Mouse (Mus musculus) CH12.LX (cell line): ENCODE results near the gene B230219D22Rik. TPM values are rescaled to one million over a fixed set of nuclear protein-coding genes. Genes with fewer than 3 reads are reported as not detected.

Experiments
- DNase-seq: peaks from one replicate; pipeline ENCODE4 v3.0.0-alpha.2; 2013; ENCODE audit errors: extremely low read depth
- H3K27ac ChIP-seq: 2 replicates; pipeline ENCODE4 v1.5.1; 2012; ENCODE audit warnings: low read depth, mild to moderate bottlenecking, control low read depth, moderate library complexity; ENCODE audit not compliant: insufficient read depth
- H3K27me3 ChIP-seq: replicated peaks from 2 replicates; pipeline ENCODE3; 2012; ENCODE audit warnings: inconsistent platforms
- H3K36me3 ChIP-seq, 2 experiments: replicated peaks in 1 of 2; 2 replicates each; pipeline versions ENCODE3 to v1.6.1; 2012; ENCODE audit warnings: inconsistent platforms in 1 of 2, low read length in 1 of 2, mild to moderate bottlenecking in 1 of 2, mixed read lengths in 1 of 2, moderate library complexity in 1 of 2; ENCODE audit not compliant: control insufficient read depth in 1 of 2, insufficient read depth in 1 of 2
- H3K4me1 ChIP-seq, 2 experiments: 2 replicates each; pipeline ENCODE4 v1.6.1; 2012; ENCODE audit warnings: inconsistent platforms in 1 of 2, moderate library complexity in 1 of 2; ENCODE audit not compliant: insufficient read depth in 2 of 2, control insufficient read depth in 1 of 2
- H3K4me2 ChIP-seq: 2 replicates; pipeline ENCODE4 v1.6.1; 2012; ENCODE audit warnings: low read depth, mild to moderate bottlenecking, control low read depth; ENCODE audit not compliant: poor library complexity, insufficient read depth, severe bottlenecking
- H3K4me3 ChIP-seq, 3 experiments: fragments of 150-350 bp in 1 of 3; sonication (generic) in 1 of 3; replicated peaks in 1 of 3; 2 replicates each; pipeline versions ENCODE3 to v1.5.1; 2011 to 2012; ENCODE audit warnings: low read depth in 2 of 3, low read length in 2 of 3, mild to moderate bottlenecking in 2 of 3, moderate library complexity in 2 of 3, control low read depth in 1 of 3, improper control_type of control experiment in 1 of 3, inconsistent platforms in 1 of 3, mixed read lengths in 1 of 3; ENCODE audit not compliant: poor library complexity in 1 of 3
- H3K79me2 ChIP-seq: replicated peaks from 2 replicates; pipeline ENCODE4 v1.6.1; 2012; ENCODE audit warnings: mild to moderate bottlenecking, moderate library complexity; ENCODE audit not compliant: control insufficient read depth, poor library complexity, insufficient read depth, severe bottlenecking; ENCODE audit errors: extremely low read depth
- H3K9ac ChIP-seq: 2 replicates; pipeline ENCODE4 v1.6.1; 2012; ENCODE audit warnings: low read depth, mild to moderate bottlenecking, control low read depth, moderate library complexity; ENCODE audit not compliant: insufficient read depth
- H3K9me3 ChIP-seq: replicated peaks from 2 replicates; pipeline ENCODE3; 2012; ENCODE audit warnings: low read length, inconsistent platforms, mixed read lengths
- CHD2 ChIP-seq: IDR thresholded peaks from 2 replicates; pipeline ENCODE4 v1.6.1; 2011; ENCODE audit warnings: low read length, improper control_type of control experiment
- CTCF ChIP-seq, 2 experiments: IDR thresholded peaks in 1 of 2; conservative IDR thresholded peaks in 1 of 2; 2 replicates each; pipeline ENCODE4 v1.5.1; 2011 to 2012; ENCODE audit warnings: low read depth in 2 of 2, low read length in 2 of 2, improper control_type of control experiment in 1 of 2, inconsistent platforms in 1 of 2, mild to moderate bottlenecking in 1 of 2, moderate library complexity in 1 of 2
- ELF1 ChIP-seq: IDR thresholded peaks from 2 replicates; pipeline ENCODE4 v1.6.1; 2014; ENCODE audit warnings: low read depth, mild to moderate bottlenecking, inconsistent platforms, low read length, improper control_type of control experiment
- ETS1 ChIP-seq: conservative IDR thresholded peaks from 2 replicates; pipeline ENCODE4 v1.6.1; 2012; ENCODE audit warnings: low read depth, mild to moderate bottlenecking, inconsistent platforms, low read length, improper control_type of control experiment, moderate library complexity
- GABPA ChIP-seq: IDR thresholded peaks from 2 replicates; pipeline ENCODE4 v1.6.1; 2012; ENCODE audit warnings: low read depth, low read length, improper control_type of control experiment, inconsistent platforms; ENCODE audit not compliant: insufficient replicate concordance
- JUN ChIP-seq: IDR thresholded peaks from 2 replicates; pipeline ENCODE4 v1.6.1; 2011; ENCODE audit warnings: low read depth, mild to moderate bottlenecking, low read length, improper control_type of control experiment, moderate library complexity; ENCODE audit not compliant: insufficient read depth
- MAFK ChIP-seq: IDR thresholded peaks from 2 replicates; pipeline ENCODE4 v1.6.1; 2011; ENCODE audit warnings: low read length, improper control_type of control experiment; ENCODE audit not compliant: insufficient replicate concordance
- MAX ChIP-seq: IDR thresholded peaks from 2 replicates; pipeline ENCODE4 v1.6.1; 2011; ENCODE audit warnings: low read length, improper control_type of control experiment
- MAZ ChIP-seq: IDR thresholded peaks from 2 replicates; pipeline ENCODE4 v1.6.1; 2012; ENCODE audit warnings: low read depth, mild to moderate bottlenecking, inconsistent platforms, low read length, improper control_type of control experiment, moderate library complexity
- MEF2A ChIP-seq: IDR thresholded peaks from 2 replicates; pipeline ENCODE4 v1.6.1; 2014; ENCODE audit warnings: low read depth, mild to moderate bottlenecking, inconsistent platforms, low read length, improper control_type of control experiment, borderline replicate concordance
- MXI1 ChIP-seq: IDR thresholded peaks from 2 replicates; pipeline ENCODE4 v1.6.1; 2011; ENCODE audit warnings: mild to moderate bottlenecking, low read depth, low read length, improper control_type of control experiment
- MYC ChIP-seq: IDR thresholded peaks from 2 replicates; pipeline ENCODE4 v1.6.1; 2011; ENCODE audit warnings: low read depth, mild to moderate bottlenecking, improper control_type of control experiment, low read length
- POLR2A ChIP-seq: IDR thresholded peaks from 2 replicates; pipeline ENCODE4 v1.6.1; 2011; ENCODE audit warnings: low read depth, mild to moderate bottlenecking, improper control_type of control experiment, low read length
- RCOR1 ChIP-seq: conservative IDR thresholded peaks from 2 replicates; pipeline ENCODE4 v1.6.1; 2012; ENCODE audit warnings: low read depth, mild to moderate bottlenecking, inconsistent platforms, low read length, improper control_type of control experiment
- SMC3 ChIP-seq: IDR thresholded peaks from 2 replicates; pipeline ENCODE4 v1.6.1; 2011; ENCODE audit warnings: low read depth, low read length, improper control_type of control experiment
- TBP ChIP-seq: conservative IDR thresholded peaks from 2 replicates; pipeline ENCODE4 v1.6.1; 2011; ENCODE audit warnings: low read depth, low read length, improper control_type of control experiment
- TCF12 ChIP-seq: IDR thresholded peaks from 2 replicates; pipeline ENCODE4 v1.6.1; 2014; ENCODE audit warnings: low read depth, mild to moderate bottlenecking, inconsistent platforms, low read length, improper control_type of control experiment
- USF2 ChIP-seq: conservative IDR thresholded peaks from 2 replicates; pipeline ENCODE4 v1.6.1; 2011; ENCODE audit warnings: low read depth, low read length, improper control_type of control experiment
- ZKSCAN1 ChIP-seq: IDR thresholded peaks from 2 replicates; pipeline ENCODE4 v1.6.1; 2012; ENCODE audit warnings: low read depth, inconsistent platforms, low read length, improper control_type of control experiment, borderline replicate concordance
- ZMIZ1 ChIP-seq: IDR thresholded peaks from 2 replicates; pipeline ENCODE4 v1.6.1; 2012; ENCODE audit warnings: low read depth, mild to moderate bottlenecking, inconsistent platforms, low read length, improper control_type of control experiment
- ZNF384 ChIP-seq: IDR thresholded peaks from 2 replicates; pipeline ENCODE4 v1.6.1; 2012; ENCODE audit warnings: low read depth, low read length, improper control_type of control experiment, inconsistent platforms
- dilution Hi-C: fragments of 300-500 bp; cut with MboI; formaldehyde crosslinking; loops from 2 replicates; pipeline ENCODE4 v1.14.3; 2020; ENCODE audit warnings: low sequenced_read_pairs; ENCODE audit not compliant: extremely low pct_unique_long_range_greater_than_20kb, extremely low pct_ligation_motif_present
- in situ Hi-C: fragments of 300-500 bp; cut with MboI; formaldehyde crosslinking; loops from 3 replicates; pipeline ENCODE4 v1.14.3; 2019; ENCODE audit warnings: low sequenced_read_pairs, low pct_ligation_motif_present, low pct_unique_long_range_greater_than_20kb, mixed read lengths
- polyA plus RNA-seq: library from polyadenylated mRNA; unstranded; fragments of >175 nt; gene quantifications from 2 replicates; pipeline ENCODE4 v1.2.1, GENCODE M21; 2012; ENCODE audit warnings: low read depth; ENCODE audit not compliant: insufficient read length
- total RNA-seq, 2 experiments: library from RNA; depleted of rRNA; stranded (reverse); fragments of 300-350 nt in 1 of 2; fragments of >200 nt in 1 of 2; gene quantifications; 2 replicates each; pipeline ENCODE4 v1.2.3; 2012 to 2014

Gene B230219D22Rik
- total and polyA plus RNA-seq, 3 experiments = 23.2 to 35.0 (median 25.7) TPM

DNA sequence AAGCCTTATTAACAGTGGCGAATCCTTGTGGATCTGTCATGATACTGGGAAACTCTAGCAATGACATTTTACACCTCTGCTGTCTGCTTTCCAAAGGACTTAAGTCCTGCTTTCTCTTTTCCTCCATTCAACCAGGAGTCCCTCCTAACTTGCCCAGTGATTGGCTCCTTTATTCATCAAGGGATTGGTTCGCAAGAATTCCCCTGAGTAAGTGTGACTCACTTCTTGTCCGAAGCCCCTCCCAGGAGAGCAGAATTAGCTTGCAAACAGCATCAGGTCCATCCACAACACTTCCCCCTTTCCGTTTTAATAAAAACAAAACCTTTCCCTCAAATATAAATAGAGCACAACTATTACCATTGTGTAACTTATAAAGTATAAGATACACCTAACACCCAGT, 11.4 kb downstream of the B230219D22Rik start:
- dilution Hi-C loops = no loop called here
- H3K79me2 ChIP-seq = peaks cover 22% of the 10 kb centered on the region
- in situ Hi-C loops = no loop called here

GRCm38 (mm10) chr13:55712846-55713245, 19.9 kb downstream of the B230219D22Rik start:
- no peak overlapping the region for H3K9ac ChIP-seq
- no peaks in the 10 kb centered on the region for H3K27me3 ChIP-seq
- peak in 1 of 2 experiments; percentile 51; a peak in 2 of 4 replicates for TF ChIP-seq CTCF (conservative IDR thresholded peaks at IDR 0.05 in 1 of 2, IDR thresholded peaks at IDR 0.05 in 1 of 2; ENCODE audit: low read depth in 2 of 2, low read length in 2 of 2)
- TF ChIP-seq SMC3 = peak; percentile 14; the same call in 1 of the 2 replicates
- no peak for TF ChIP-seq USF2
- peaks cover 3 to 9% of the 10 kb centered on the region in 2 experiments for H3K36me3 ChIP-seq
- no peaks in the 10 kb centered on the region; the same call in 1 of the 2 replicates for H3K79me2 ChIP-seq
- no peak overlapping the region for H3K4me2 ChIP-seq
- H3K9me3 ChIP-seq = no peaks in the 10 kb centered on the region
- no peak for DNase-seq
- dilution Hi-C loops = no loop called here
- no peak overlapping the region for H3K27ac ChIP-seq
- in situ Hi-C loops = no loop called here
- H3K4me3 ChIP-seq = no peak overlapping the region
- peaks cover 3 to 29% of the 10 kb centered on the region in 2 experiments; a peak in 3 of 4 replicates for H3K4me1 ChIP-seq

More for the DNA sequence above, 11.4 kb downstream of the B230219D22Rik start:
- Histone ChIP-seq H3K4me2 (no peak overlapping the region), H3K27me3 (no peaks in the 10 kb centered on the region)
- TF ChIP-seq TCF12 = no peak
- TF ChIP-seq MEF2A = no peak
- no peak for TF ChIP-seq JUN
- TF ChIP-seq ETS1 = no peak
- no peak for TF ChIP-seq MAX
- no peak for TF ChIP-seq GABPA
- no peak for TF ChIP-seq MAFK
- TF ChIP-seq ZMIZ1 = no peak
- no peak for TF ChIP-seq POLR2A
- TF ChIP-seq SMC3 = no peak
- no peak for TF ChIP-seq ELF1
- no peak for TF ChIP-seq MXI1
- no peak for TF ChIP-seq ZKSCAN1
- TF ChIP-seq ZNF384 = no peak
- TF ChIP-seq MYC = no peak
- no peak for TF ChIP-seq RCOR1
- TF ChIP-seq CHD2 = no peak
- no peak for TF ChIP-seq TBP
- TF ChIP-seq MAZ = no peak
- TF ChIP-seq, all 38 proteins: peak for 0
- Histone ChIP-seq H3K4me3 (no peak overlapping the region), H3K9ac (no peak overlapping the region), H3K4me1 (peaks cover 3 to 28% of the 10 kb centered on the region in 2 experiments; a peak in 3 of 4 replicates), H3K36me3 (peaks cover 28 to 54% of the 10 kb centered on the region in 2 experiments), H3K9me3 (peaks cover 6% of the 10 kb centered on the region), H3K27ac (no peak overlapping the region)
- peak; percentile 79 for DNase-seq
